Comparison of ENCODE assay signal across 7 mouse cellular contexts in the genomic region with DNA sequence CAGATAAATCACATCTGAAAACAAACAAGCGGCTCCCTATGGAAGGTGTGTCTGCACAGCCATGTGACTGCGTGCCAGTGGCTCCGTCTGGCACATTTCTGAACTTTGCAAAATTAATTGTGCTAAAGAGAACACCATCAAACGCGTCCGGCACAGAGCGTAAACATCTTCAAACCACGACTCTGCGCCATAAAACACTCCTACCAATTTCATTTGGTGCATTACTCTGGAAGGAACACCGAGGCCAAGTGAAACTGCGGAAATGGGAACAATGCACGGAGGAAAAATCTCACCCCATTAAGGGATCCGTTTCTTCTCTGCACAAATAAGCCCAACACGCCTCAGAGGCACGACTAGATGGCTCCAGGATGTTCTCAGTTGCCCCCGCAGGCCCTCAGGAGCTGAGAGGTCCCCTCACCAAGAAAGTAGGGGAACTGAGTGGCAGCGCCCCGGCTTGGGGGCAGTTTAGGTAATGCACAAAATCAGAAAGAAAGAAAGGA. TPM values are rescaled to one million over a fixed set of nuclear protein-coding genes. Genes with fewer than 3 reads are reported as not detected.
A peak's percentile ranks its signal among the peaks of the same experiment; 100 is the strongest.
DNase-seq lines count a peak whose midpoint lies in the region; ATAC-seq lines count a peak whose summit lies in the region.

No protein-coding gene starts in this region.

- no peaks in the 10 kb centered on the region for H3K36me3 ChIP-seq in forebrain, embryonic 14.5 days (ENCODE audit: control insufficient read depth, insufficient read depth, low read length)
- H3K36me3 ChIP-seq in hindbrain, embryonic 16.5 days (ENCODE audit: control insufficient read depth, insufficient read depth, low read length), result no peaks in the 10 kb centered on the region
- H3K36me3 ChIP-seq in liver, embryonic 16.5 days (ENCODE audit: control insufficient read depth, insufficient read depth), result no peaks in the 10 kb centered on the region
- H3K36me3 ChIP-seq in stomach, embryonic 15.5 days, result no peaks in the 10 kb centered on the region

- H3K4me1 ChIP-seq in forebrain, embryonic 14.5 days (ENCODE audit: control insufficient read depth, insufficient read depth, low read length), result peaks cover 10% of the 10 kb centered on the region
- peaks cover 19% of the 10 kb centered on the region for H3K4me1 ChIP-seq in hindbrain, embryonic 16.5 days (ENCODE audit: control insufficient read depth, insufficient read depth, low read depth, low read length)
- H3K4me1 ChIP-seq in liver, embryonic 16.5 days (ENCODE audit: control insufficient read depth, low read depth, low read length), result no peaks in the 10 kb centered on the region; the same call in 1 of the 2 replicates
- 0 out of 2 replicates have a peak, but pooled peaks cover 3% of the 10 kb centered on the region for H3K4me1 ChIP-seq in stomach, embryonic 15.5 days

- H3K9ac ChIP-seq in forebrain, embryonic 14.5 days (ENCODE audit: low read length), result peak overlapping the region; percentile 82
- peak overlapping the region; percentile 92 for H3K9ac ChIP-seq in hindbrain, embryonic 16.5 days (ENCODE audit: low read depth, low read length)
- peak overlapping the region; percentile 50; the same call in 1 of the 2 replicates for H3K9ac ChIP-seq in liver, embryonic 16.5 days (ENCODE audit: low read depth, low read length)
- peak overlapping the region; percentile 56 for H3K9ac ChIP-seq in stomach, embryonic 15.5 days

- 2% methylated on average over 18 of the region's 18 CpGs for WGBS in forebrain, embryonic 14.5 days
- under 1% methylated on average over 18 of the region's 18 CpGs for WGBS in hindbrain, embryonic 16.5 days
- WGBS in liver, embryonic 16.5 days (ENCODE audit: insufficient replicate concordance), result 2% methylated on average over 18 of the region's 18 CpGs
- WGBS in stomach, embryonic 15.5 days, result 3% methylated on average over 18 of the region's 18 CpGs

- H3K4me3 ChIP-seq in forebrain, embryonic 14.5 days (ENCODE audit: low read depth, low read length), result peak overlapping the region; percentile 74
- peak overlapping the region; percentile 90 for H3K4me3 ChIP-seq in hindbrain, embryonic 16.5 days (ENCODE audit: low read length)
- peak overlapping the region; percentile 56 for H3K4me3 ChIP-seq in liver, embryonic 16.5 days (ENCODE audit: low read depth, low read length)
- H3K4me3 ChIP-seq in stomach, embryonic 15.5 days (replicated peaks), result peak overlapping the region; percentile 85

- peaks cover 11% of the 10 kb centered on the region; the same call in 1 of the 2 replicates for H3K27me3 ChIP-seq in forebrain, embryonic 14.5 days (replicated peaks; ENCODE audit: control insufficient read depth, insufficient read depth, low read length)
- no peaks in the 10 kb centered on the region for H3K27me3 ChIP-seq in hindbrain, embryonic 16.5 days (replicated peaks; ENCODE audit: control insufficient read depth, insufficient read depth, low read length)
- peaks cover 32% of the 10 kb centered on the region for H3K27me3 ChIP-seq in liver, embryonic 16.5 days (ENCODE audit: control insufficient read depth, insufficient read depth, low read depth, low read length)
- no peaks in the 10 kb centered on the region for H3K27me3 ChIP-seq in stomach, embryonic 15.5 days (replicated peaks)

- peak; percentile 30 to 56 for DNase-seq in right cerebral cortex, adult 2 months (ENCODE audit: low spot score in 2 of 2)
- DNase-seq in right cerebral cortex, postnatal 36 days (ENCODE audit: low spot score in 2 of 2), result no peak
- DNase-seq in forebrain, embryonic 14.5 days (ENCODE audit: low spot score), result peak; percentile 59
- DNase-seq in thymus, postnatal 14 days, result no peak

- peak overlapping the region; percentile 91 for H3K4me2 ChIP-seq in forebrain, embryonic 14.5 days (ENCODE audit: low read length)
- H3K4me2 ChIP-seq in hindbrain, embryonic 16.5 days (ENCODE audit: low read length), result peak overlapping the region; percentile 87
- H3K4me2 ChIP-seq in liver, embryonic 16.5 days (ENCODE audit: low read depth, low read length), result peak overlapping the region; percentile 49
- peak overlapping the region; percentile 85 for H3K4me2 ChIP-seq in stomach, embryonic 15.5 days

- no peaks in the 10 kb centered on the region for H3K9me3 ChIP-seq in forebrain, embryonic 14.5 days (replicated peaks; ENCODE audit: control insufficient read depth, low read length)
- H3K9me3 ChIP-seq in hindbrain, embryonic 16.5 days (ENCODE audit: control insufficient read depth, low read length), result no peaks in the 10 kb centered on the region
- no peaks in the 10 kb centered on the region for H3K9me3 ChIP-seq in liver, embryonic 16.5 days (replicated peaks; ENCODE audit: control insufficient read depth, low read length)
- no peaks in the 10 kb centered on the region for H3K9me3 ChIP-seq in stomach, embryonic 15.5 days

- peak overlapping the region; percentile 78 for H3K27ac ChIP-seq in forebrain, embryonic 14.5 days (ENCODE audit: low read depth, low read length)
- H3K27ac ChIP-seq in hindbrain, embryonic 16.5 days (ENCODE audit: low read depth, low read length), result peak overlapping the region; percentile 91
- H3K27ac ChIP-seq in liver, embryonic 16.5 days (ENCODE audit: low read length), result peak overlapping the region; percentile 71
- H3K27ac ChIP-seq in stomach, embryonic 15.5 days, result peak overlapping the region; percentile 86

- ATAC-seq in forebrain, embryonic 14.5 days, result peak; percentile 4; the same call in 1 of the 2 replicates
- peak; percentile 38 for ATAC-seq in hindbrain, embryonic 16.5 days
- no peak for ATAC-seq in liver, embryonic 16.5 days (ENCODE audit: low read depth)
- no peak for ATAC-seq in stomach, embryonic 15.5 days (ENCODE audit: insufficient read depth, low FRiP score, low read depth)

RNA-seq across cellular contexts. Expression of a gene that starts 38.3 kb away (rescaled TPM):
- polyA plus RNA-seq in forebrain, embryonic 14.5 days (2014; fragmentation: Nextera tagmentation; extraction: Ambion mirVana), result 8.5 and 10.7 TPM in 2 replicates
- polyA plus RNA-seq in hindbrain, embryonic 16.5 days (2015; fragmentation: Nextera tagmentation; extraction: Ambion mirVana), result 16.8 and 18.2 TPM in 2 replicates
- polyA plus RNA-seq in liver, embryonic 16.5 days (2015; fragmentation: Nextera tagmentation; extraction: Ambion mirVana), result 29.1 and 33.6 TPM in 2 replicates
- 19.8 and 20.3 TPM in 2 replicates for polyA plus RNA-seq in stomach, embryonic 15.5 days (2015; fragmentation: Nextera tagmentation; extraction: Ambion mirVana)

Comparison
In these comparisons a context has a peak if more than half of its experiments do, and no peak if none do; other contexts are left out.
1. DNase-seq: peak in right cerebral cortex, adult 2 months (2 of 2) and forebrain, embryonic 14.5 days (single experiment); none in right cerebral cortex, postnatal 36 days (0 of 2) and thymus, postnatal 14 days (single experiment).
2. ATAC-seq: peak in forebrain, embryonic 14.5 days (single experiment) and hindbrain, embryonic 16.5 days (single experiment); none in liver, embryonic 16.5 days (single experiment) and stomach, embryonic 15.5 days (single experiment).
3. Peak in every context shown above with its lines, with median percentiles within 50 percentile points of each other: H3K27ac ChIP-seq, H3K4me2 ChIP-seq, H3K4me3 ChIP-seq and H3K9ac ChIP-seq.